Mouse (Mus musculus): ENCODE data around the gene Iqschfp. TPM values are rescaled to one million over a fixed set of nuclear protein-coding genes. Genes with fewer than 3 reads are reported as not detected.

The Iqschfp gene
- total and polyA plus RNA-seq, 2 experiments from 2014 or later: not detected

DNA sequence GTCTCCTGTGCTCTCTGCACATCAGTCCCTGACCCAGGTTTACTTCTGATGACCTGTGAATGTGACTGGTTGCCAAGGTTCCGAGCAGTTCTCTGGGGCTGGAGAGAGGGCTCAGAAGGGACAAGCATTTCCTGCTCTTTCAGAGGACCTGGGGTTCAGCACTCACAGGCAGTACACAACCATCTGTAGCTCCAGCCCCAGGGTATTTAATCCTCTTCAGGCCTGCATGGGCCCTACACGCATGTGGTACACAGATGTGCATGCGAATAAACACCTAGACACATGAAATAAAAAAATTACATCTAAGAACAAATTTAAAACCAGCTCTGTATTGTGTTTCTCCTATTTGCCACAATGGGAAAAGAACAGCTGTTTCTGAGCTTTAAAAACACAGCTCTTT lies 676.1 kb downstream of the Iqschfp start:
- Histone ChIP-seq H3K4me2 (ENCODE audit: low read depth, low read length) (no peak overlapping the region), H3K4me3 (ENCODE audit: low read depth, low read length) (no peak overlapping the region), H3K9ac (replicated peaks; ENCODE audit: low read depth, low read length) (no peak overlapping the region), H3K9me3 (replicated peaks; ENCODE audit: control insufficient read depth, low read length) (no peaks in the 10 kb centered on the region), H3K27me3 (ENCODE audit: control insufficient read depth, insufficient read depth, low read length) (no peaks in the 10 kb centered on the region), H3K27ac (ENCODE audit: low read depth) (no peak overlapping the region), H3K4me1 (ENCODE audit: control insufficient read depth, insufficient read depth) (0 out of 2 replicates have a peak, but pooled peaks cover 12% of the 10 kb centered on the region), H3K36me3 (replicated peaks; ENCODE audit: control insufficient read depth, insufficient read depth, low read length) (no peaks in the 10 kb centered on the region)
- no peak for ATAC-seq (ENCODE audit: insufficient read depth, low read depth)
- TF ChIP-seq CTCF (IDR thresholded peaks at IDR 0.05; ENCODE audit: low read depth) (no peak), EP300 (IDR thresholded peaks at IDR 0.05; ENCODE audit: low read depth) (no peak)
- 73% methylated on average over 3 of the region's 3 CpGs for WGBS
- DNase-seq (ENCODE audit: low spot score): no peak

DNA sequence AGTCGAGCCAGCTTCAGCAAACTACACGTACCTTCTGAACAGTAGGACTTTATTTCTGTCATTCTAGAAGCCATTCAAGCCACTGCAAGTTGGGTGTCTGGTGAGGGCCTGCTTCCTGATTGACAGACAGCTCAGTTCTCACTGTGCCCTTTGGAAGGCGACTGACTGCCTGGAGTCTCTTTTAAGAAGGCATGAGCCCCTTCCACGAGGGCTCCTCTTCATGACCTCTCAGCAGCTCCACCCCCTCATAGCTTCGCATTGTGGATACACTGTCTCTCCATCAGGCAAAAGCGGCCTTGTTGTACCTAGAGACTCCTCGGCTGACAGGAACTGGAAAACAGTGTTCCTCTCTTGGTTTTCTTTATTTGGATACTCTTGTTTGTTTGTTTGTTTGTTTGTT lies 676.7 kb downstream of the Iqschfp start:
- Histone ChIP-seq H3K36me3 (replicated peaks; ENCODE audit: control insufficient read depth, insufficient read depth, low read length) (no peaks in the 10 kb centered on the region), H3K27ac (ENCODE audit: low read depth) (no peak overlapping the region), H3K27me3 (ENCODE audit: control insufficient read depth, insufficient read depth, low read length) (no peaks in the 10 kb centered on the region), H3K9ac (replicated peaks; ENCODE audit: low read depth, low read length) (no peak overlapping the region), H3K9me3 (replicated peaks; ENCODE audit: control insufficient read depth, low read length) (no peaks in the 10 kb centered on the region), H3K4me2 (ENCODE audit: low read depth, low read length) (no peak overlapping the region), H3K4me1 (ENCODE audit: control insufficient read depth, insufficient read depth) (0 out of 2 replicates have a peak, but pooled peaks cover 12% of the 10 kb centered on the region), H3K4me3 (ENCODE audit: low read depth, low read length) (no peak overlapping the region)
- DNase-seq (ENCODE audit: low spot score) (no peak), ATAC-seq (ENCODE audit: insufficient read depth, low read depth) (no peak)
- 53% methylated on average over 7 of the region's 7 CpGs for WGBS
- no peak for TF ChIP-seq EP300 (IDR thresholded peaks at IDR 0.05; ENCODE audit: low read depth)
- no peak for TF ChIP-seq CTCF (IDR thresholded peaks at IDR 0.05; ENCODE audit: low read depth)

DNA sequence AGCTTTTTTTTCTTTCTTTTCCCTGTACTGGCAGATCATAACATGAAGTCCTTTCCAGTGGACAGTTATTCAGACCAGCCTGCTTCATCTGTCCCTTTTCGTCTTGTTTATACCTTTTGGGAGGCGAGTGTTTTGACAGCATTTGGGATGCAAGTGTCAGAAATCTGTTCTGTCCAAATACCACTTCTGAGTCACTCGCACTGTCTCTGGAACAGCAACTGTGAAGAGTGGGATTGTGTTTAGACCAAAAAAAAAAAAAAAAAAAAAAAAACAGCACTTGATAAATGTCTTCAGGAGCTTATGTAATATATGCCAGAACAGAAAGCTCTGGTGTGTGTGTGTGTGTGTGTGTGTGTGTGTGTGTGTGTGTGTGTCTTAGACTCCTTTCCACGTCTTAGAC lies 678.3 kb downstream of the Iqschfp start:
- Histone ChIP-seq H3K4me2 (ENCODE audit: low read depth, low read length) (no peak overlapping the region), H3K9me3 (replicated peaks; ENCODE audit: control insufficient read depth, low read length) (no peaks in the 10 kb centered on the region), H3K4me3 (ENCODE audit: low read depth, low read length) (no peak overlapping the region), H3K27me3 (ENCODE audit: control insufficient read depth, insufficient read depth, low read length) (no peaks in the 10 kb centered on the region), H3K4me1 (ENCODE audit: control insufficient read depth, insufficient read depth) (0 out of 2 replicates have a peak, but pooled peaks cover 11% of the 10 kb centered on the region), H3K9ac (replicated peaks; ENCODE audit: low read depth, low read length) (no peak overlapping the region), H3K27ac (ENCODE audit: low read depth) (no peak overlapping the region), H3K36me3 (replicated peaks; ENCODE audit: control insufficient read depth, insufficient read depth, low read length) (no peaks in the 10 kb centered on the region)
- ATAC-seq (ENCODE audit: insufficient read depth, low read depth): no peak
- TF ChIP-seq CTCF (IDR thresholded peaks at IDR 0.05; ENCODE audit: low read depth): no peak
- no peak for TF ChIP-seq EP300 (IDR thresholded peaks at IDR 0.05; ENCODE audit: low read depth)
- DNase-seq (ENCODE audit: low spot score): no peak
- WGBS: 81% methylated on average over 4 of the region's 4 CpGs

DNA sequence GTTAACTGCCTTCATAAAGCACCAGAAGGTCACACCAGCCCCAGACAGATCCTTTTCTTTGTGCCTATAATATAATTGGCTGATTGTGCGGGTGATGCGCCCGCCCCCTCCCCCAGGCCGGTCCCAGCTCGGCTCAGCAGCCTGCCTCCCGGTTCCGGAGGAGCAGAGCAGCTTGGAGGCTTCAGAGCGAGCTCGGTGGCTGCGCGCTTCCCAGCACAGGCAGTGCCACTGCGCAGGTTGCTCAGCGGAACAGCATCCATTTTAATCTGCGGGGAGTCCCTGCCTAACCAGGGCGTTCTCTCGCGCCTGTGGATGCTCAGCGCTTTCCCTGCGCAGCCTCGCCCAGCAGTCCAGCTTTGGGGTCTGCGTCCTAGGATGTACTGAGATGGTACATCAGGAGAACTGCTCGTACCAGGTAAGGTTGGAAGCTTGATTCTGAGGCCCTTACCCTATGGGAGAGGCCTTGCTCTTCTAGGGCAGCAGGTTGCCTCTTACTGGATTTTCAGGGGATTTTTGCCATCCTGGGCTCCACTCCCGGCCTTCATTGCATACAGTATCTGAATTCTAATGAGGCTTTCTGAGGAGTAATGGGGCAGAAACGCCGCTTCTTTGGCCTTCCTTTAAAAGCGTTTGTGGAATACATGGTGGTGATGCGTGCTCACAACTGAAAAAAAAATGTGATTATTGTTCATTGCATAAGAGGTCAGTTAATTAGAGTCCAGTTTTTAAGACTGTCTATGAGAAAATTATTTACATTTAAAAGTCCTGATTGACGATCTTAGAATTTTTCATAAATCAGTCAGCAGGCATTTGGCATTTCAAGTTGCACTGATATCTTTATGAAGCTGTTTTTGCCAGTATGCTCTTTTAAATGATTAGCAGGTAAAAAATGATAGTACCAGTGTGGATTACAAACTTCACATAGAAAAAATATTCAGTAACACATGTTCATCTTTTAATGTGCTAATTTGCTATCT lies 680.5 kb downstream of the Iqschfp start:
- no peaks in the 10 kb centered on the region for H3K27me3 ChIP-seq (ENCODE audit: control insufficient read depth, insufficient read depth, low read length)
- DNase-seq (ENCODE audit: low spot score) (no peak), ATAC-seq (ENCODE audit: insufficient read depth, low read depth) (peak; percentile 63)
- no peak overlapping the region for H3K27ac ChIP-seq (ENCODE audit: low read depth)
- peak overlapping the region; percentile 23 for H3K4me3 ChIP-seq (ENCODE audit: low read depth, low read length)
- peak overlapping the region; percentile 32 for H3K9ac ChIP-seq (replicated peaks; ENCODE audit: low read depth, low read length)
- no peaks in the 10 kb centered on the region for H3K9me3 ChIP-seq (replicated peaks; ENCODE audit: control insufficient read depth, low read length)
- peak overlapping the region; percentile 51 for H3K4me2 ChIP-seq (ENCODE audit: low read depth, low read length)
- no peaks in the 10 kb centered on the region for H3K36me3 ChIP-seq (replicated peaks; ENCODE audit: control insufficient read depth, insufficient read depth, low read length)
- H3K4me1 ChIP-seq (ENCODE audit: control insufficient read depth, insufficient read depth): peaks cover 32% of the 10 kb centered on the region
- TF ChIP-seq EP300 (IDR thresholded peaks at IDR 0.05; ENCODE audit: low read depth): no peak
- no peak for TF ChIP-seq CTCF (IDR thresholded peaks at IDR 0.05; ENCODE audit: low read depth)
- WGBS: 34% methylated on average over 28 of the region's 28 CpGs

DNA sequence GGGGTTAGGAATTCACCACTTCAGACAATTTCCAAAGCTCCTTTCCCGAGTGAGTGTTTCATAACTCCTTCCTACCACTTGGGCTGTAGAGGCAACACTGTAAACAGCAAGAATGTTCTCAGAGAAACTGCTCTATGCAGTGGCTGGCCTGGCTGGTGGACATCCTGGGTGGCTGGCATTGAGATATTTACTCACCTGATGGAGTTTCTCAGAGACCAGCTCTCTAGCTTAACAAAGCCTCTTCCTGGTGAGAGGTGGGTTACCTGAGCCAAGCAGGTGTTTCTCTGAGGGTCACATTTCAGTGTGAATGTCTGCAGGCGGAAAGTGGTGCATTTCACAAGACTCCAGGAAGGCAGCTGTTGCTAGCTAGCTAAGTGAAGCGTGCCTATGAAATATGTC lies 681.2 kb downstream of the Iqschfp start:
- WGBS: 84% methylated on average over 3 of the region's 3 CpGs
- Histone ChIP-seq H3K36me3 (replicated peaks; ENCODE audit: control insufficient read depth, insufficient read depth, low read length) (no peaks in the 10 kb centered on the region), H3K4me3 (ENCODE audit: low read depth, low read length) (no peak overlapping the region), H3K4me2 (ENCODE audit: low read depth, low read length) (no peak overlapping the region), H3K4me1 (ENCODE audit: control insufficient read depth, insufficient read depth) (peaks cover 32% of the 10 kb centered on the region), H3K27me3 (ENCODE audit: control insufficient read depth, insufficient read depth, low read length) (no peaks in the 10 kb centered on the region), H3K9ac (replicated peaks; ENCODE audit: low read depth, low read length) (no peak overlapping the region), H3K27ac (ENCODE audit: low read depth) (no peak overlapping the region), H3K9me3 (replicated peaks; ENCODE audit: control insufficient read depth, low read length) (no peaks in the 10 kb centered on the region)
- DNase-seq (ENCODE audit: low spot score) (no peak), ATAC-seq (ENCODE audit: insufficient read depth, low read depth) (no peak)
- TF ChIP-seq CTCF (IDR thresholded peaks at IDR 0.05; ENCODE audit: low read depth): no peak
- no peak for TF ChIP-seq EP300 (IDR thresholded peaks at IDR 0.05; ENCODE audit: low read depth)
